Mouse (Mus musculus): ENCODE data around the gene Aar2. TPM values are rescaled to one million over a fixed set of nuclear protein-coding genes. Genes with fewer than 3 reads are reported as not detected.

Gene Aar2
- 23.0 and 25.0 TPM in 2 replicates for total RNA-seq (2012; rRNA removed)

GRCm38 (mm10) chr2:156547123-156547891 lies at the start of gene Aar2:
Gene Aar2 (plus strand): TSS chr2:156547584.
- Histone ChIP-seq H3K4me1 (ENCODE audit: control insufficient read depth in 2 of 2, insufficient read depth in 2 of 2, low read length in 2 of 2, poor library complexity in 1 of 2) (peaks cover 2 to 7% of the 10 kb centered on the region in 2 experiments; a peak in 2 of 4 replicates), H3K4me3 (ENCODE audit: insufficient read depth in 1 of 2, low read depth in 1 of 2, low read length in 2 of 2, poor library complexity in 1 of 2, severe bottlenecking in 1 of 2) (peak within 1 kb of the TSS; percentile 99 to 100), H3K36me3 (ENCODE audit: control insufficient read depth, insufficient read depth, low read length, poor library complexity, severe bottlenecking) (peaks cover 9% of the 10 kb centered on the region; the same call in 1 of the 2 replicates), H3K9ac (ENCODE audit: insufficient read depth, low read depth, low read length, poor library complexity, severe bottlenecking) (peak within 1 kb of the TSS; percentile 99), H3K9me3 (ENCODE audit: control insufficient read depth, insufficient read depth, low read depth, low read length) (no peaks in the 10 kb centered on the region), H3K27ac (ENCODE audit: insufficient read depth, low read depth, low read length, poor library complexity, severe bottlenecking) (peak within 1 kb of the TSS; percentile 64; the same call in 1 of the 2 replicates)
- in situ Hi-C loops (cut with MboI; ENCODE audit: low sequenced_read_pairs in 2 of 2, unreplicated experiment in 2 of 2): loop anchor here in 1 of 2 experiments (25.0 kb wide), 1 partner anchor 165 kb away; no protein-coding TSS in a partner anchor
- TF ChIP-seq ZC3H11A (IDR thresholded peaks at IDR 0.05; ENCODE audit: borderline replicate concordance, low read depth, low read length) (peak; percentile 26; the same call in 1 of the 2 replicates), HCFC1 (IDR thresholded peaks at IDR 0.05; ENCODE audit: borderline replicate concordance, insufficient read depth, low read length) (peak; percentile 85), ZNF384 (IDR thresholded peaks at IDR 0.05; ENCODE audit: low read depth, low read length) (0 out of 2 replicates have a peak, but pooled peaks have one; percentile 39), MAFK (IDR thresholded peaks at IDR 0.05; ENCODE audit: insufficient read depth, low read depth, low read length) (no peak), CHD2 (IDR thresholded peaks at IDR 0.05; ENCODE audit: low read depth, low read length) (no peak)
- DNase-seq (ENCODE audit: low read depth, low spot score): peak; percentile 71

DNA sequence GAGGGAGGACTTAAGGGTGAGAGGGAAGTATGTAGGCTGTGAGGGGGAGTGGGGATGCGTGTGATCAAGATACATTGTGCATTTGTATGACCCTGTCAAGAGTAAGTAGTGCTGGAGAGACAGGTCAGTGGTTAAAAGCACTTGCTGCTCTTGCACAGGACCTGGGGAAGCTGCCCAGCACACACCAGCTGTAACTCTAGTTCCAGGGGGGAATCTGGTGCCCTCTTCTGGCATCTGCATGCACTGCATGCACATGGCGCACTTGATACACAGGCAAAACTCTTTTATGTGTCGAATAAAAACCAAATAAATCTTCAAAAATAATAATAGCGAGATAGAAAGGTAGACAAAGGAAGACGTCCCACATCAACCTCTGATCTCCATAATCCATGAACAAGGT lies 49.5 kb upstream of the Aar2 start:
- Histone ChIP-seq H3K36me3 (ENCODE audit: control insufficient read depth, insufficient read depth, low read length, poor library complexity, severe bottlenecking) (peaks cover 15% of the 10 kb centered on the region), H3K27ac (ENCODE audit: insufficient read depth, low read depth, low read length, poor library complexity, severe bottlenecking) (no peak overlapping the region), H3K9ac (ENCODE audit: insufficient read depth, low read depth, low read length, poor library complexity, severe bottlenecking) (no peak overlapping the region), H3K4me1 (ENCODE audit: control insufficient read depth in 2 of 2, insufficient read depth in 2 of 2, low read length in 2 of 2, poor library complexity in 1 of 2) (no peaks in the 10 kb centered on the region), H3K9me3 (ENCODE audit: control insufficient read depth, insufficient read depth, low read depth, low read length) (no peaks in the 10 kb centered on the region), H3K4me3 (ENCODE audit: insufficient read depth in 1 of 2, low read depth in 1 of 2, low read length in 2 of 2, poor library complexity in 1 of 2, severe bottlenecking in 1 of 2) (no peak overlapping the region)
- DNase-seq (ENCODE audit: low read depth, low spot score): peak; percentile 40
- TF ChIP-seq CHD2 (IDR thresholded peaks at IDR 0.05; ENCODE audit: low read depth, low read length): no peak
- TF ChIP-seq HCFC1 (IDR thresholded peaks at IDR 0.05; ENCODE audit: borderline replicate concordance, insufficient read depth, low read length): no peak
- TF ChIP-seq MAFK (IDR thresholded peaks at IDR 0.05; ENCODE audit: insufficient read depth, low read depth, low read length): no peak
- TF ChIP-seq ZC3H11A (IDR thresholded peaks at IDR 0.05; ENCODE audit: borderline replicate concordance, low read depth, low read length): no peak
- no peak for TF ChIP-seq ZNF384 (IDR thresholded peaks at IDR 0.05; ENCODE audit: low read depth, low read length)
- in situ Hi-C loops (cut with MboI; ENCODE audit: low sequenced_read_pairs in 2 of 2, unreplicated experiment in 2 of 2): no loop called here

DNA sequence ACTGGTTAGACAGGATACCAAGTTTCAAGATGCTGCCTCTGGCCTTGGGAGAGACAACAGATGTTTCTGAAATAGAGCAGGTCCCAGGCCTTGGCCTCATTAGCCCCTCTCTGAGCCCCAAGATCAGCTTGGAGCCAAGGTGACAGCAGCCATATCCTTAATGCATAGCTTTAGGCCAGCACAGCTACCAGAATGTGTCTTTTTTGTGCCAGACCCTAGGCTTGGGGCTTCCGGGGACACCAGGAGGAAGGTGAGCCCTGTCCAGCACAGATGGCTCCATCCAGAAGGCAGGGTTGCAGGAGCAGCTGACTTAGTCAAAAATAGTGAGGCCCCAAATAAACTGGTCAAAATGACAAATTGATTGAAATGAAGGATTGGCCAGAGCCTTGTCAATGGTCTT lies 46.4 kb upstream of the Aar2 start:
- in situ Hi-C loops (cut with MboI; ENCODE audit: low sequenced_read_pairs in 2 of 2, unreplicated experiment in 2 of 2): no loop called here
- no peak overlapping the region for H3K4me3 ChIP-seq (ENCODE audit: insufficient read depth in 1 of 2, low read depth in 1 of 2, low read length in 2 of 2, poor library complexity in 1 of 2, severe bottlenecking in 1 of 2)
- no peak for TF ChIP-seq CHD2 (IDR thresholded peaks at IDR 0.05; ENCODE audit: low read depth, low read length)
- TF ChIP-seq ZNF384 (IDR thresholded peaks at IDR 0.05; ENCODE audit: low read depth, low read length): no peak
- TF ChIP-seq HCFC1 (IDR thresholded peaks at IDR 0.05; ENCODE audit: borderline replicate concordance, insufficient read depth, low read length): no peak
- no peaks in the 10 kb centered on the region for H3K9me3 ChIP-seq (ENCODE audit: control insufficient read depth, insufficient read depth, low read depth, low read length)
- no peak overlapping the region for H3K27ac ChIP-seq (ENCODE audit: insufficient read depth, low read depth, low read length, poor library complexity, severe bottlenecking)
- H3K9ac ChIP-seq (ENCODE audit: insufficient read depth, low read depth, low read length, poor library complexity, severe bottlenecking): no peak overlapping the region
- no peak for DNase-seq (ENCODE audit: low read depth, low spot score)
- peaks cover 9% of the 10 kb centered on the region for H3K36me3 ChIP-seq (ENCODE audit: control insufficient read depth, insufficient read depth, low read length, poor library complexity, severe bottlenecking)
- no peaks in the 10 kb centered on the region for H3K4me1 ChIP-seq (ENCODE audit: control insufficient read depth in 2 of 2, insufficient read depth in 2 of 2, low read length in 2 of 2, poor library complexity in 1 of 2)

DNA sequence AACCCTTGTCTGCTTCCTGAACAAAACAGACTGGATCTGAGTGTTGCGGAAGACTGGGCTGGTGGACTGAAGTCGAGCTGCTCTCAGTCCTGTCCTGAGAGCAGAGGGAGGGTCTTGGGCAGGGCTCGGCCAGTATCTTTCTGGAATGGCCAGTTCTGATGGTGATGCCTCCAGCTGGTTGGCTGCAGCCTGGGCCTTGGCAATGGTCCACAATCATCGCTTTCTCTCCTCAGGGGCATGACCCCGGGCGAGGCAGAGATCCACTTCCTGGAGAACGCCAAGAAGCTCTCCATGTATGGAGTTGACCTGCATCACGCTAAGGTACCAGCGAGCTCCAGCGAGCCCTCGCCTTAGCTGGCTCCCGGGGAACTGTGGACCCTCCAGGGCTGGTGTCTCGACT lies 41.9 kb upstream of the Aar2 start:
- Histone ChIP-seq H3K4me3 (ENCODE audit: insufficient read depth in 1 of 2, low read depth in 1 of 2, low read length in 2 of 2, poor library complexity in 1 of 2, severe bottlenecking in 1 of 2) (no peak overlapping the region), H3K27ac (ENCODE audit: insufficient read depth, low read depth, low read length, poor library complexity, severe bottlenecking) (no peak overlapping the region), H3K36me3 (ENCODE audit: control insufficient read depth, insufficient read depth, low read length, poor library complexity, severe bottlenecking) (peaks cover 20% of the 10 kb centered on the region), H3K4me1 (ENCODE audit: control insufficient read depth in 2 of 2, insufficient read depth in 2 of 2, low read length in 2 of 2, poor library complexity in 1 of 2) (no peaks in the 10 kb centered on the region), H3K9ac (ENCODE audit: insufficient read depth, low read depth, low read length, poor library complexity, severe bottlenecking) (no peak overlapping the region), H3K9me3 (ENCODE audit: control insufficient read depth, insufficient read depth, low read depth, low read length) (no peaks in the 10 kb centered on the region)
- in situ Hi-C loops (cut with MboI; ENCODE audit: low sequenced_read_pairs in 2 of 2, unreplicated experiment in 2 of 2): no loop called here
- TF ChIP-seq CHD2 (IDR thresholded peaks at IDR 0.05; ENCODE audit: low read depth, low read length) (no peak), HCFC1 (IDR thresholded peaks at IDR 0.05; ENCODE audit: borderline replicate concordance, insufficient read depth, low read length) (no peak), ZC3H11A (IDR thresholded peaks at IDR 0.05; ENCODE audit: borderline replicate concordance, low read depth, low read length) (no peak), ZNF384 (IDR thresholded peaks at IDR 0.05; ENCODE audit: low read depth, low read length) (no peak), MAFK (IDR thresholded peaks at IDR 0.05; ENCODE audit: insufficient read depth, low read depth, low read length) (no peak)
- DNase-seq (ENCODE audit: low read depth, low spot score): no peak
